Mouse (Mus musculus): ENCODE measurements around the gene Emc8. TPM values are rescaled to one million over a fixed set of nuclear protein-coding genes. Genes with fewer than 3 reads are reported as not detected.

The Emc8 gene
- total RNA-seq, 2 experiments from 2014 or later, result 25.6 to 34.3 TPM

GRCm38 (mm10) chr8:120618110-120618509 is 50.3 kb downstream of the Emc8 start:
- DNase-seq, result peak; percentile 63
- intact Hi-C loops (cut with DNase I; ENCODE audit: low total_unique reads), result no loop called here

GRCm38 (mm10) chr8:120616663-120617626 is 51.4 kb downstream of the Emc8 start:
- intact Hi-C loops (cut with DNase I; ENCODE audit: low total_unique reads), result no loop called here
- no peak for DNase-seq

GRCm38 (mm10) chr8:120614491-120614890 is 53.9 kb downstream of the Emc8 start:
- DNase-seq, result no peak
- intact Hi-C loops (cut with DNase I; ENCODE audit: low total_unique reads), result no loop called here

- intact Hi-C loops (cut with DNase I; ENCODE audit: low total_unique reads), result no loop called here
- DNase-seq, result no peak
These were observed 57.5 kb downstream of the Emc8 start for GRCm38 (mm10) chr8:120610824-120611223.

GRCm38 (mm10) chr8:120607885-120608284 is 60.5 kb downstream of the Emc8 start:
- peak; percentile 75 for DNase-seq

GRCm38 (mm10) chr8:120607460-120607859 is 60.9 kb downstream of the Emc8 start:
- no peak for DNase-seq
- intact Hi-C loops (cut with DNase I; ENCODE audit: low total_unique reads), result no loop called here

More at GRCm38 (mm10) chr8:120607885-120608284, 60.5 kb downstream of the Emc8 start:
- intact Hi-C loops (cut with DNase I; ENCODE audit: low total_unique reads), result no loop called here

Other genes starting within 250 kb of the Emc8 start
- gene Gins2, start 79.3 kb downstream of the Emc8 start, total RNA-seq (2021), result 1 to 10 TPM; 2.9 to 3.6 TPM
- gene 1190005I06Rik, start 20.9 kb downstream of the Emc8 start, total RNA-seq (2021), result under 1 TPM; 0.59 to 0.84 TPM
- gene Gm27021, start 494 bp downstream of the Emc8 start, total RNA-seq (2021), result not detected
- gene Cox4i1, start 351 bp downstream of the Emc8 start, total RNA-seq (2021), result 1,000 to 10,000 TPM; 1,541 to 1,794 TPM
- gene Irf8, start 67.8 kb upstream of the Emc8 start, total RNA-seq (2021), result 1 to 10 TPM; 2.4 to 3.0 TPM